Mouse (Mus musculus) thymus, postnatal 10 days (tissue): ENCODE measurements around the gene Ttc30b.
"Not testable (repeated sequence)": the region's sequence is repeated elsewhere in the genome, so short reads cannot be mapped to it uniquely, and the experiment has no call there.

ENCODE experiments used
- DNase-seq, 2 experiments: peaks; one replicate each; pipeline ENCODE4 v3.0.0; 2021; ENCODE audit warnings: low spot score in 2 of 2

The Ttc30b gene

DNA sequence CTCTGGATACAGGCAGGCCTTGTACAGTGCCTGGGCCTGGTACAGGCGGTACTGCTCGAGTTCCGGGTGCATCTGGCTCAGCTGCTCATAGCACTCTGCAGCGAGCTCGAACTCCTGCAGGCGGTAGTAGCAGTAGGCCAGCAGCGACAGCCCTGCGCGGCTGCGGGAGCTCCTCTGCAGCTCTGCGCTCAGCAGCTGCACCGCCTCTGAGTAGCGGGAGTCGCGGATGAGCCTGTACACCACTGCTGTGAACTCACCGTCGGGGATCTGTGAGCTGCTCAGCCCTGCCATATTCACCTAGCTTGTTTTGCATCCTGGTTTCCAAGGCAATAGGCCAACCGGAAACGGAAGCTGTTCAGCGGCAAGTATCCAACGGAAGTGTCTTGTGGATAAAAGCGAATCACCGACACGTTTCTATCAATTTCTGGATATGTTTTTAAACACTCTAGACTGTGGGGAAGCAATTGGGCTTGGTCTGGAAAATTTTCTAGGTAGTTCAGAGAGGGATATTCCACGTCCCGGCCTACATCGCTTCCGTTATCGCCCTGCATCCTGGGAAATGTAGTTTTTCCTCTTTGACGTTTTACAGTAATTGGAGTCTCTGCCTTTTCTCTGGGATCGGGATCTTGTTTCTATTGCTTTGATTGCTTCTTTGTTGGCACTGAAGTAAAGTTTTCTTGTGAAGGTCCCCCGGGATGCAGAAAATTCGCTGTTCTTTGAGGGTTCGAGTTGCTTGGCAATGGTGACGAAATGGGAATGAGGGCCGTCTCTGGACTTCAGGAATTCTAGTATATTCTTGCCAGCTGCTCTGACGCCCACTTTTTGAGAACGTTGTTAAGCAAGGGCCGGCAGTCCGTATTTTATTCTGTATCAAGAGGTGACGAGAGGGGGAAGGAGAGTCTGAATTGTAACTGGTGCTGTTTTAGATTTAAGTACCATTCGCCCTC is at the start of gene Ttc30b:
TSS of gene Ttc30b (minus strand) at position 469 of the 947 bp plus-strand sequence.
- DNase-seq = peak; percentile 49 to 68

DNA sequence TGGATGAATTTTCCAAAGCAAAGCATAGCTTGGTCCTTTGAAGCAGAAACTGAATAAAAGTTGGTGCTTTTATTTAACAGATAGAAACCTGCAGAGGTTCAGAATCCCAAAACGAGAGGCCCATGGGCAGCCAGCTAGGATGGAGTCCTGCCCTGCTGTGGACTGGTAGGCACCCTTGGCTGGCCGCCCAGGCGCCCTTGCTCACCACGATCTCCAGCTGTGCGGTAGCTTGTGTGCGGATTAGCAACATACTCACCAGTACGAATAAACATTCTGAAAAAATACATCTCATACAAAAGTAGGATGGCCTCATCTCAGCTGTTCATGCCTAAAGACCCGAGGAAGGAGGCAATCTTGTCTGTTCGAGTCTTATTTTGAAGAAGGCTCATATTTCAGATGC is 49.4 kb upstream of the Ttc30b start:
- DNase-seq = no peak

DNA sequence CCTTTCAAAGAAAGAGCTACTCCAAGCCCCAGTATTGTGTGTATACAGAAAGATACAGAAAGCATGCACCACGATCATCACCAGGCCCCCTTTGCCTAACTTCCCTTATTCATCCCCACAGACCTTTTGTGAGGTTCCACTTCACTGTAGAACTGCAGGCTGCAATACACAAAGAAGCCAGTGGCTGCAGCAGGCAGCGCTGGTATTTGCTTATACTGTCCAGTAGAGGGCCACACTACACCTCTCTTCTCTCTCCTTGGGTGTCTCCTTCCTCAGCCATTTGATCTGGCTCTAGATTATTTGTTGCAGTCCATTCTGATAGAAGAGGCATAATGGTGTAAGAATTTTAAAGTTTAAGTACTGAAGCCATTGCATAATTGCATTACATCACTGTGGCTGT is 46.7 kb upstream of the Ttc30b start:
- peak; percentile 36 to 63 for DNase-seq

DNA sequence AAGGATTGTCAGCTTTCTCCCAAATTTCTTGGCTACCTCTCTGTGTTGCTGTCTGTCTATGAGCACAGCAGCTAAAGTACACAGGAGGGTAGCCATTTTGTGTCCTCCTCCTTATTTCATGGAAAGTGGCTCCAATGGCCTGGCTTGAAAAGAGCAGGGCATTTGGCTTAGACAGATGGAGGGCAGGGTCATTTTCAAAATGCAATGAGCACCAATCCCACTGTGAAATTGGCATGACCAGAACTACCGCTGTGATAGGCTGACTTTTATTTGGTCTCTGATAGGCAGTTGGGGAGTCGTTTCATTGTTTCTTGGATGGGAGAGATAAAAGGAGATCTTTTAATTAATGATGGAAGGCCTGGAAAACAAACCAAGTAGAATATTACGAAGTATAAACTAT is 45.5 kb upstream of the Ttc30b start:
- no peak for DNase-seq

DNA sequence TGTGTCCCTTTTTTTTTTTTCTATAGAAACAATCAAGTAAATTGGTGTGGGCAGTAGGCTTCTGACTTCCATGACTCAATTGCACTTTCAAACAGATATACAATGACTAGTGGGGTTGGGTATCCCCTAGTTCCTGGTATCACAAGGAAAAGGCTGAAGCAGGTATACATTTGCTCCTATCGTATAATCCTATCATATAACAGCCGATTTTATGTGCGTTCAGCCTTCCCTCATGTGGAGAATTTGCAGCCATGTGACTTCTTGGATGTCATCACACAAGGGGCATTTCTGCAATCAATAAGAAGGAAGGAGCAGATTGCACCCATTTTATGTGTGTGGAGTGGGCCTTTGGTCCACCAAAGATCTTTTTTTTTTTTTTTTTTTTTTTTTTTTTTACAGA is 44.7 kb upstream of the Ttc30b start:
- DNase-seq = no peak

DNA sequence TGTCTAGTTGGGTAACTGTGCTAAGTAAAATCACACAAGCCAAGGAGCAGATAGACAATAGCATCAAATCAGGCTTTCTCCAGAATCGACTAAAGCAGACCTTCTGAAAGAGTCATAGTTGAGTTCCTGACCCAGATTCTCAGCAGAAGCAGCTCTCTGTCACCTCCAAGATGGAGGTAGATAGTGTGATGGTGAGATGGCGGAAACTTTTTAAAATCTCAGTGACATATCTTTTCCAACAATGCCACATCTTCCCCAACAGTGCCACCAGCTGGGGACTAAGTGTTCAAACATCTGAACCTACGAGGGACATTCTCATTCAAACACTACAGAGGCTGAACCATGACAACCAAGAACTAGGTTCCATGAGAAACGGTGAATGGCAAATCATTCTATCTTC is 44.2 kb upstream of the Ttc30b start:
- no peak for DNase-seq

DNA sequence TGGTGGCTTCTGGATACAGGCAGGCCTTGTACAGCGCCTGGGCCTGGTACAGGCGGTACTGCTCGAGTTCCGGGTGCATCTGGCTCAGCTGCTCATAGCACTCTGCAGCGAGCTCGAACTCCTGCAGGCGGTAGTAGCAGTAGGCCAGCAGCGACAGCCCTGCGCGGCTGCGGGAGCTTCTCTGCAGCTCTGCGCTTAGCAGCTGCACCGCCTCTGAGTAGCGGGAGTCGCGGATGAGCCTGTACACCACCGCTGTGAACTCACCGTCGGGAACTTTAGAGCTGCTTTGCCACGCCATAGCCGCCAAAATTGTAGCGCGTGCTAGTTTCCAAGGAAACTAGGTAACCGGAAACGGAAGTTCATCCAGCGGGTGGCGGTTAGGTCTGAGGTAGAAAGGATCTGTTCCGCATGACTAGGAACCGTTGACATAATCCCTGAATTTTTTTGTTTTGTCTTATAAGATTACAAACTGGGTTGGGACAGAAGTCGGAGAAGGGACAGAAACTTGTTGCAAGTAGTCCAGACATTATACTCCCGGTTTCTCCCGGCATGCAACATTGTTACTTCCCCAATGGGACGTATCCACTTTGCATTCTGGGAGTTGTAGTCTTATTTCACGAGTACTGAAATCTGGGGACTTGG is 43.2 kb upstream of the Ttc30b start, which contains the start of gene Ttc30a1:
TSS of gene Ttc30a1 (minus strand) at position 528 of the 642 bp plus-strand sequence.
- DNase-seq = peak; percentile 68 to 70

DNA sequence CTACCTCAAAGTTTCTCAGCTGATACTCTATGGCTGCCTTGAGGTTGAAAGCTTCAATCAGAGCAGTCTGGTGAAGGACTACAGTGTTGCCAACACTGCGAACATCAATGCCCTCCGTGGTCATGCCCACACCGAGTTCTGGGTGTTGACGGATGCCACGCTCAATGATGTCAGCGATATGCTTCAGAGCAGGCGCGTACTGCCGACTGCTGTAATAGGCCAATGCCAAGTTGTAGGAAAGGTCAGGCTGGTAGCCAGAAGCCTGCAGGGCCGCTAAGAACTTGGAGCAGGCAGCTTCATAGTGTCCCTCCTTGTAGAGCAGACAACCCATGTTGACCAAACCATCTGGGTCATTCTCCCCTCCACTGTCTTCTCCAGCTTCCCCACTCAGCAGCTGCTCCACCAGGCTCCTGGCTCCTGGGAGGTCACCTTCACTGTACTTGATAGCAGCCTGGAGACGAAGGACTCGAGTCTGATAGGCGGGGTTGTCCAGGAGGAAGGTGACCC is 42.6 kb upstream of the Ttc30b start:
- not testable (repeated sequence) for DNase-seq

DNA sequence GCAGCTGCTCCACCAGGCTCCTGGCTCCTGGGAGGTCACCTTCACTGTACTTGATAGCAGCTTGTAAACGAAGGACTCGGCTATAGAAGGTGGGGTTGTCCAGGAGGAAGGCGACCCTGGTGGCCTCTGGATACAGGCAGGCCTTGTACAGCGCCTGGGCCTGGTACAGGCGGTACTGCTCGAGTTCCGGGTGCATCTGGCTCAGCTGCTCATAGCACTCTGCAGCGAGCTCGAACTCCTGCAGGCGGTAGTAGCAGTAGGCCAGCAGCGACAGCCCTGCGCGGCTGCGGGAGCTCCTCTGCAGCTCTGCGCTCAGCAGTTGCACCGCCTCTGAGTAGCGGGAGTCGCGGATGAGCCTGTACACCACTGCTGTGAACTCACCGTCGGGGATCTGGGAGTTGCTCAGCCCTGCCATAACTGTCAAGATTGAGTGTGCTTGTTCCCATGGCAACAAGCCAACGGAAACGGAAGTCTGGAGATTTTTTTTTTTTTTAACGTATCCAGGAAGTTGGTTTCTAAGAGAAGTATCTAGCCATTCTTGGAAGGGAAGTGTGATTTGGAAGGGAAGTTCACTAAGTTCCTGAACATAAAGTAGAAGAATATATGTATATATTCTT is 39.5 kb upstream of the Ttc30b start, which contains the start of gene Ttc30a2:
TSS of gene Ttc30a2 (minus strand) at position 419 of the 617 bp plus-strand sequence.
- peak; percentile 29 for DNase-seq

DNA sequence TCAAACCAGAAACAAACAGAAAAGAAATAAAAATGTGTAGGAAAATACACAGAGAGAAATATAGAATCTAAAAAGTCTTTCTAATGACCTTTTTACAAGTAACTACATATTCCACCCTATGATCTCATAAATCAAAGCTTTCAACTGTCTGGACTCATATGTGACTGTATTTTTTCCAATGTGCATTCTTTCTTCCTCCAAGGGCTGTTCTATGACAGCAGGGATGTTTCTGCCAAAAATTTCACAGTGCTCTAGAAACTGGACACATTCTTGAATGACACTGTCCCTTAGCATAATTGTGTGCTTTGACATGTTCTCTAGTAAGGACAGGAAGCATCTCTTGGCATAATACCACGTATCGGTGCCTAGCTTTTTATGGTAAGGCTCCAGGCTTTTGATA is 37.7 kb upstream of the Ttc30b start:
- not testable (repeated sequence) for DNase-seq

DNA sequence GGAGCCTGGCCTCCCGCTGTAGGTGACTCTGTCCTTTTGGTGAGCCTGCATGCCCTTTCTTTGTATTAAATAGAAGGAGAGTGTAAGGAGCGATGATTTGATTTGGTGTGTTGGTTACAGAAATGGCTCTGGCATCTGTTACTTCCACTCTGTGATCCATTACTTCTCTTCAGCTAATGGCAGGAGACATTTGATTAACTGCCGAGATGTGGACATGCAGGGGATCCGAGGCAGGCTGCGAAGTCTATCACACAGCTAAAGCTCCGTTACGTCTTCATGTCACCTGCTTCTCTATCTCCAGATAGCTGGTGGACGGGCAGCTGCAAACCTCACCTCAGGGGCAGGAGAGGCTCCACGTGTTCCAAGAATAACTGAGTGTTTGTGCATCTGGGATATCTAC is 35.7 kb upstream of the Ttc30b start:
- no peak for DNase-seq

DNA sequence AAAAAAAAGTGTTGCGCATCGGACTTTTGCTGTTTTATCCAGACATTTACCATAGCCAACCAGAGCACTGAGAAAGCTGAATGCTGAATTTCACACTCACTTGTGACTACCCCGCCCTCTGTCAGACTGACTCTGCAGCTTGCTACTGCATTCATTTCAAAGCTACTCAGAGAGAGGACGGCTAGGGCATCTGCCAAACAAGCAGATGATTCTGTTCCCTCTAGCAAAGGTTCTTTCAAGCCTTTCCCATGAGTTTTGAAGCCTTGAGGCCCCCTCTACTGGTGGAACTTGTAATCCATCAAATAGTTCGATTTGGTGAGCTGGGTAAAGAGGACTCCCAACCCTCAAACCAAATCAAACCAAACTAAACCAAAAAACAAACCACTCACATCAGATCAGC is 26.6 kb upstream of the Ttc30b start:
- peak; percentile 40 to 66 for DNase-seq

DNA sequence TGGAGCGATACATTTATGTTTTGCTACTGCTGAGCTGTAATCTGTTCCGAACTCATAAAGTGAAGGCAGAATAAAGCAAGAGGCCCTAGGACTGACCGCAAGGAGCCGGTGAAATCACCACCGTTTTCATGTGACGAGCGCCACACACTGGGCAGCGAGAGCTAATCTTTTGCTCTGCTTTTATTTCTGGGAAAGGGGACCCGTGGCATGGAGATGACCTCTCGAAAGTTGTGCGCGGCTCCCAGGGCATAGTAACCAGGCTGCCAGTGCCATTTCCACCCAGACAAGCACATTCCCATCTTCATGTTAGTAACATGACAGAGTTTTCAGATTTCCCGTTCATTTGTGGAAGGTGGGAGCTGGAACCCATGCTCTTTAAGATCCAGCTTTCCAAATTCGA is 26.1 kb upstream of the Ttc30b start:
- DNase-seq = peak in 1 of 2 experiments; percentile 13

DNA sequence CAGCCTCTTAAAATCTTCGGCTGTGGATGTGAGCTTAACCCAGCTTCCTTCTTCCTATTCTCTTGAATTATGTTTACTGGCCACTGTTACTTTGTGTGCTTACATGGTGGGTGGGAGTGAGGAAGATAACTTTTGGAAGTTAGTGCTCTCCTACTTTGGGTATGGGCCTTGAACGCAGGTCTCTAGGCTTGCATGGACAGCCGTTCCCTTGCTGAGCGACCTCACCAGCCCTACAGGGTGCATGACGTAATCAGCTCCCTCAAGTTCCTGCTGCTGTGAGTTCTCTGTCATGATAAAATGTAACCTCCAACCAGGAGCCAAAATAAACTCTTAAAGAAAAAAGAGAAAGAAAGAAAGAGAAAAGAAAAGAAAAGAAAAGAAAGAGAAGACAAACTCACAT is 25.7 kb upstream of the Ttc30b start:
- DNase-seq = no peak

DNA sequence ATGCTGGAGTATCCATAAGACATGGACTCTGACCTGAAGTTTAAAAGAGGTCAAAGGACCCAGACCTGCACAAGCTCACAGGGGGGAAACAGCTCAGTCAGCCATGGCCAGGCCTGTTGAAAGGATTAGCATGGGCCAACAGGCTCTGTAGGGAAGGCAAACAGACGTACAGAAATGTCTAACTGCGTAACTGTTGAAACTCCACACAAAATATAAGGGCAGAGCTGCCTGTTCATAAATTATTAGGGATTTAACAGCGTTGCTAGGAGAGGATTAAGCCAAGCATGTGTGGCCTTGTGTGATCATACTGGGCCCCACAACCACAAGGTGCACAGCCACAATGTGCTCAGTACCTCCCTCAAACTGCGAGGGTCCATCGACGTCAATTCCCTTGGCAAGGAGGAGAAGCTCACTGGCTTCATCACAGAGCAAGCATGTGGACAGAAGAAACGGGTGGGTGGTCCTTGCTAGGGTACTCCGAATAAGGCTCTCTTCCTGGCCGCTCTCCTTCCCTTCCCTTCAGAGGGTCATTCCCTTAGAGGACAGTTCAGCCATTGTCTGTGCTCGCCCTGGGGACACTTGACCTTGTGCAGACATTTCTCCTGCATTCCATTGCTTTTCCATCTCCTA is 24.9 kb upstream of the Ttc30b start:
- DNase-seq = no peak

DNA sequence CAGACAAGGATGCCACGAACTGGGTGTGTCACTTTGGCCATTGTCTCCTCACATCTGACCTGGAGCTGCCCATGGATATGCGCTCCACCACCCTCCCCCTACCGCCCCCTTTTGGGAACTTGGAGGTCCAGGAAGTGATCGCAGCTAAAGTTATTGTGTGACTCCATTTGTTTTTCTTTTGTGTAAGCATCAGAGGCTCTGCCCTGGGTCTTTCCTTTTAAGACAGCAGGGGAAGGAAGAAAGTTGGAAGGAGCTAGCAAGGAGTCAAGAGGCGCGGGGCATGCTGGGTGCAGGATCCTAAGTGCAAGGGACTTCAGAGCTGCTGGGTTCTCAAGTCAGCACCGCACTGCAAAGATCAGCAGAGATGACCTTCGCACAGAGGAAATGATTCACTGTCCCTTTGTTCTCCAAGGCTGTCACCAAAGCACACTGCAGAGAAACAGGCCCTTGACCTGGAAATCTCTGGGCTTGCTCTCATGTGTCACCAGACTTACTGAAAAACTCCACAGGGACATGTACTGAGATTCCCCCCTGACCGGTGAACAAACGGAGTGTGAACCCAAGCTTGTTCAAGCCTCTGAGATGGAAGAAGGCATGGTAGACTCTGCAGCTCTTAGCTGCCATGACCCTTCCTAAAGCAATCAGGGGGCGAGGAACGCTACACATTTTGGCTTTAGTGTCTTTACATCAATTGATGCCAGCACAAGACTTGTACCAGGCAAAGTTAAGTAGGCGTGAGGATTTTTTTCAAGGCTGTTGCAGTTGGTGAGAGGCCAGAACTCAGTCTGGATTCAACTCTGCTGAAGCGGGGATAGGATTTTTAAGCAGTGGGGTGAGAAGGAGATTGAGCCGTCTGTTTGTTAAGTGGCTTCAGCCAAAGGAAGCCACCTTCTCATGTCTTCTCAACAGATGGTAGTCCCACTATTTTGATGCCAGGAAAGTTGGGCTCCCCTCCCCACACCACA is 22.3 kb upstream of the Ttc30b start:
- no peak for DNase-seq

DNA sequence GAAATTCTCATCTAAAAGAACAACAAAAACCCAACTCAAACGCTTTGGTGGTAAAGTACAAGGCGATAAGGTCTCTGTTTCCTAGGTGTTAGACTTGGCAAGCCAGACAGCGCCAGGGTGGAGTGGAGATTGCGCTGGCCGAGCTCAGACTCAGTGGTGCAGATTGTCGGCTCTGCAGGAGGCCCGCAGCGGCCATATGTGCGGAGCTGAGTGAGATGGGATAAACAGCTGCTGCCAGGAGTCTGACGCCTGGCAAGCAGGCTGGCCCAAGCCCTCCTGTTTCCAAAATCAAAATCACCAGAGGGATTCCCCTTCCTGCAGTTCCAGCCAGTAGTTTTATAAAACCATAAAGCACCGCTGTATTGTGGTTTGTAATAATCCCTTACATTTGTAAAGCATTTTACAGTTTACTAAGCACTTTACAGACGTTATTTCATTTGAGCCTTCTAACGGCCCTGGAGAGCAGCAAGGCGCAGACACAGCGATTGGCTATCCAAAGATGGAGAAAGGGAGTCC is 21.5 kb upstream of the Ttc30b start:
- DNase-seq = no peak

DNA sequence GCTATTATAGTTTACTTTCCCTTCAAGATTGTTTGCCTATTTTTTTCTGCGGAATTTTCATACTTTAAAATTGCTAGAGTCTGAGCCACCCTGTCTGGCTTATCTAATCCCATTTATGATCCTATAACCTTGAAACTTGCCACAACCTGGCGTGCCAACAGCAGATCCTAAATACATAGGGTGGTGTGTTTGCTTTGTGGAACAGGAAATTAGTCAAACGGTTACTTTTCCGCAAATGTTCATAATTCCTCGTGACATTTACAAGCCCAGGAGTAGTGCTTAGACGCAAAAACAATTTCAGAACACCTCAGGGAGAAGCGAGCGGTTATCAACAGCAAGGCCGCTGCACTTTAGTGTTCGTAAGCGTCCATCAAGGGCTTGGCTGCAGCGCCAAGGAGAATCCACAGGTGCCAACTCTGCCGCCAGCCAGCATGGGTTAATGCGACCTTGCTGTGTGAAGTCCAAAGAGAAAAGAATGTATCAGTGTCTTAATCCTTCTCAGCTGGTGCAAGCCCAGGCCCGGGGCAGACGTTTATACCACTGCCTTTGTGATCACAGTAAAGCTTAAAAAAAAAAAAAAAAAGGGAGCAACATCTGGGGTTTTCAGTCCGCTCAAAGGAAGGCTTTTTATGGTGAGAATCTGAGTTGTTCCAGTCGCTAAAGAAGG is 20.9 kb upstream of the Ttc30b start:
- DNase-seq = no peak

DNA sequence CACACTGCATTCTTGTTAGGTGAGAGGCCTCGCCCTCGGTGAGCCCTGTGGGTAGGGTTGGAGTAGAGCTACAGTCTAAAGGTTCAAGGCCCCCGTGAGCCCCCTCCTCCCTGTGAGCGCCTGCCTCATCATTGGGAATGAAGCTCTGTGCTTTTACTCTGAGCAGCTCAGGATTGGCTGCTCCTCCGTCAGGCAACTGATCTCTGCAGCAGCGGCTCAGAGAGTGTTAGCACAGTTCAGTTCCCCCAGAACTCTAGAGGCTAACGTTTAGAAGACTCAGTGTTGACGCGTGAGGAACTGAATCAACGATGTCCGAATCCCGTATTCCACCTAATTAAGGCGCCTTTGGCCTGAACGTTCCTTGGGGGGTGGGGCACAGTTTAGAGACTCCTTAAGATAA is 17.3 kb upstream of the Ttc30b start:
- no peak for DNase-seq

DNA sequence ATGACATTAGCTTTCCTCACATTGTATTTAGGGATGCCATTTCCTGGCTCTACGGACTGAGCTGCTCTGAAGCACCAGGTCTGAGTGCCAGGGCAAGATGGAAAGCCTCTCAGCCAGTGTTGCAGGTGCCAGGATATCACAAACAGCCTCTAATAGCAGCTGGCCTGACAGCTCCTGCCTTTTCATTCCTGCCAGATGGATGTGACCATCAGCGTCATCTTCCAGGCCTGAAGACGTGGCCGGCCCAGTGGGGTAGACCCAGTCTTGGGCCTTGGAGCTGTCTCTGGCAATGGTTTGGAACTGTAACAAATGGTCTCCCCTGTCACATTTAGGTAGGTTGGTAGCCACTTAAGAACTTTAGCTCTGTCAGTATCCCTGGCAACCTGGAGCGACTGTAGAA is 14.9 kb upstream of the Ttc30b start:
- DNase-seq = no peak
